Mouse (Mus musculus) small intestine, adult 2 months (tissue): Measurements from ENCODE around the gene Pkn1.

ENCODE experiments used
- CTCF ChIP-seq: fragments of 200-500 bp; IDR thresholded peaks from 2 replicates; pipeline ENCODE4 v1.5.1; 2012; ENCODE audit warnings: low read depth, mild to moderate bottlenecking, control low read depth, inconsistent platforms, low read length, moderate library complexity, mixed read lengths; ENCODE audit not compliant: insufficient replicate concordance, insufficient read length; ENCODE audit errors: extremely low read depth
- POLR2A ChIP-seq: fragments of 200-500 bp; IDR thresholded peaks from 2 replicates; pipeline ENCODE4 v1.6.1; 2012; ENCODE audit warnings: low read depth, mild to moderate bottlenecking, control low read depth, inconsistent platforms, low read length, moderate library complexity

GRCm38 (mm10) chr8:83715771-83716170 lies 16.8 kb upstream of the Pkn1 start:
- TF ChIP-seq POLR2A = no peak
- no peak for TF ChIP-seq CTCF
